Mouse (Mus musculus) spleen, adult 2 months (tissue): ENCODE measurements around the gene Trip10.

Experiments used
- CTCF ChIP-seq: fragments of 200-500 bp; IDR thresholded peaks from 2 replicates; pipeline ENCODE4 v1.5.1; 2011; ENCODE audit warnings: mild to moderate bottlenecking, inconsistent platforms; ENCODE audit not compliant: insufficient read depth, insufficient read length, insufficient replicate concordance; ENCODE audit errors: extremely low read depth
- POLR2A ChIP-seq: fragments of 200-500 bp; IDR thresholded peaks from 2 replicates; pipeline ENCODE4 v1.6.1; 2011; ENCODE audit warnings: low read depth, low read length, inconsistent platforms

DNA sequence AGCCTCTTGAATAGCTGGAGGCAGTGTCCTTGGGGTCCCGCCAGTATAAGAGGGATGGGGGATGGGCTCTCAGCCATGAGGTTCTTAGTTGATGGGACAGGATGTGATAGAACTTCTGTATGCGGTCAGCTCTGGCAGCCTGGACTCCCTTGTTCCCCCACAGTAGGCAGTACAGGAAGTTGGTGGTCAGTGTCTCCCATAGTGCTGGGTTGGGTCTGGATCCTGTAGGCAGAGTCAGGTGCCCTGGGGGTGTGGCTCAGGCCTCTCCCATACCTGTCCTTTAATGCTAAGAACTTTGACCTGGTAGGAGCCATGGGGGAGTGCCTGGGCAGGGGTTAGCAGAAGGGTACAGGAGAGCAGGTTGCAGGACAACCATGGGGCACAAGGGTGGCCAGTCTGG, 14.9 kb downstream of the Trip10 start:
- no peak for TF ChIP-seq POLR2A
- no peak for TF ChIP-seq CTCF
